Comparison of ENCODE assay signal across 21 mouse cellular contexts in genomic region chr9:85274114-85274513, GRCm38 (mm10). TPM values are rescaled to one million over a fixed set of nuclear protein-coding genes. Genes with fewer than 3 reads are reported as not detected.
"Had no signal": no experiment of that assay in that cellular context is flagged by ENCODE, and none has a peak within 500 bp of the region (broad histone marks: within the 10 kb centered on the region; RNA-seq: fewer than 3 reads in every experiment).

No protein-coding gene starts in this region.

- H3K4me1 ChIP-seq: limb, embryonic 13.5 days; midbrain, embryonic 10.5 days; neural tube, embryonic 12.5 days had no signal

- H3K27ac ChIP-seq: kidney, postnatal 0 days; limb, embryonic 13.5 days; liver, embryonic 14.5 days; midbrain, embryonic 10.5 days; neural tube, embryonic 12.5 days; stomach, postnatal 0 days had no signal

- DNase-seq: kidney, adult 11 months; kidney, adult 9 months; kidney, postnatal 36 days; layer of hippocampus, adult 9-11 months; left cerebral cortex, postnatal 4 days; lung, adult 2 months; lung, postnatal 4 days; midbrain, embryonic 14.5 days; thymus, adult 18-20 months; thymus, postnatal 25 days had no signal

- H3K36me3 ChIP-seq: limb, embryonic 13.5 days; midbrain, embryonic 10.5 days; neural tube, embryonic 12.5 days had no signal

- H3K4me3 ChIP-seq: limb, embryonic 13.5 days; midbrain, embryonic 10.5 days; neural tube, embryonic 12.5 days had no signal

- H3K27me3 ChIP-seq: limb, embryonic 13.5 days; neural tube, embryonic 12.5 days had no signal

RNA-seq across cellular contexts. Expression of gene Gm11114, which starts 38.5 kb away (rescaled TPM):
- total RNA-seq: layer of hippocampus, adult 18-20 months; left cerebral cortex, postnatal 4 days; liver, adult 2 months; megakaryocyte, adult 5-6 weeks; neutrophil, adult 5-6 weeks had no signal
- polyA plus RNA-seq: kidney, postnatal 0 days; limb, embryonic 13.5 days; liver, adult 2 months; liver, embryonic 14.5 days; lung, adult 2 months; lung, postnatal 0 days; midbrain, embryonic 10.5 days; midbrain, embryonic 14.5 days; neural tube, embryonic 12.5 days; stomach, postnatal 0 days had no signal
